Mouse (Mus musculus) midbrain, embryonic 16.5 days (tissue): Measurements from ENCODE around the gene Nol3. TPM values are rescaled to one million over a fixed set of nuclear protein-coding genes. Genes with fewer than 3 reads are reported as not detected.

ENCODE experiments used
- ATAC-seq: fragments of 200-750 bp; cut with Nextera tagmentation; 2 replicates; pipeline ENCODE4 v1.8.0; 2017; ENCODE audit warnings: moderate TSS enrichment
- H3K27ac ChIP-seq: fragments of 300-500 bp; sonication (generic); 2 replicates; pipeline ENCODE4 v1.5.1; 2014; ENCODE audit warnings: mild to moderate bottlenecking, low read length, mixed read lengths
- H3K27me3 ChIP-seq: fragments of 300-500 bp; sonication (generic); 2 replicates; pipeline ENCODE4 v1.6.1; 2014; ENCODE audit warnings: low read depth, low read length, mixed read lengths; ENCODE audit not compliant: control insufficient read depth, insufficient read depth
- H3K36me3 ChIP-seq: fragments of 300-500 bp; sonication (generic); 2 replicates; pipeline ENCODE4 v1.6.1; 2014; ENCODE audit warnings: mild to moderate bottlenecking, low read length, moderate library complexity, mixed read lengths; ENCODE audit not compliant: control insufficient read depth, insufficient read depth
- H3K4me1 ChIP-seq: fragments of 300-500 bp; sonication (generic); 2 replicates; pipeline ENCODE4 v1.6.1; 2014; ENCODE audit warnings: mild to moderate bottlenecking, low read length, mixed read lengths; ENCODE audit not compliant: control insufficient read depth, insufficient read depth
- H3K4me2 ChIP-seq: fragments of 300-500 bp; sonication (generic); 2 replicates; pipeline ENCODE4 v1.6.1; 2014; ENCODE audit warnings: mild to moderate bottlenecking, low read length, mixed read lengths
- H3K4me3 ChIP-seq: fragments of 300-500 bp; sonication (generic); 2 replicates; pipeline ENCODE4 v1.5.1; 2014; ENCODE audit warnings: low read depth, mild to moderate bottlenecking, low read length, moderate library complexity, mixed read lengths
- H3K9ac ChIP-seq: fragments of 300-500 bp; sonication (generic); 2 replicates; pipeline ENCODE4 v1.6.1; 2014; ENCODE audit warnings: low read depth, low read length, mixed read lengths
- H3K9me3 ChIP-seq: fragments of 300-500 bp; sonication (generic); replicated peaks from 2 replicates; pipeline ENCODE4 v1.6.1; 2014; ENCODE audit warnings: mild to moderate bottlenecking, low read length, mixed read lengths; ENCODE audit not compliant: control insufficient read depth, poor library complexity, severe bottlenecking
- WGBS: fragments of 180-500 bp; shearing (Covaris S2); extraction: QIAGEN DNeasy Blood & Tissue Kit; methylation state at CpG from one replicate; pipeline ENCODE4 v1.1.7; 2014; 5-methylcytosine and 5-hydroxymethylcytosine counted together
- polyA plus RNA-seq: library from polyadenylated mRNA; unstranded; fragments of >200 nt; fragmentation: Nextera tagmentation; extraction: Ambion mirVana; gene quantifications from 2 replicates; pipeline ENCODE4 v1.2.1, GENCODE M21; 2015

The Nol3 gene
- polyA plus RNA-seq, 1 experiment from 2014 or later, result 4.5 TPM

DNA sequence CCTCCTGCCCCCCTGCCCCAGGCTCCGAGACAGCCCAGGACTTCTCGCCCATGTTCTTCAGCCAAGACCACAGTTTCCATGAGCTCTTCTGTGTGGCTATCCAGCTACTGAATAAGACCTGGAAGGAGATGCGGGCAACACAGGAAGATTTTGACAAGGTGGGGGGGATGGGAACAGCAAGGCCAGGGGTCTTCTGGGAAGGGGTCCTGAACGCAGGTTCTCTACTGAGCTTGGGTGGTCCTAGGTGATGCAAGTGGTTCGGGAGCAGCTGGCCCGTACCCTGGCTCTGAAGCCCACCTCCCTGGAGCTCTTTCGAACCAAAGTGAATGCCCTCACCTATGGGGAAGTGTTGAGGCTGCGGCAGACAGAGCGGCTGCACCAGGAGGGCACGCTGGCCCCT is 32.5 kb downstream of the Nol3 start:
- Histone ChIP-seq H3K4me3 (no peak overlapping the region), H3K9me3 (no peaks in the 10 kb centered on the region), H3K27me3 (no peaks in the 10 kb centered on the region), H3K27ac (no peak overlapping the region), H3K4me2 (no peak overlapping the region), H3K36me3 (peaks cover 34% of the 10 kb centered on the region), H3K4me1 (peaks cover 10% of the 10 kb centered on the region), H3K9ac (no peak overlapping the region)
- 94% methylated on average over 10 of the region's 10 CpGs for WGBS
- no peak for ATAC-seq

DNA sequence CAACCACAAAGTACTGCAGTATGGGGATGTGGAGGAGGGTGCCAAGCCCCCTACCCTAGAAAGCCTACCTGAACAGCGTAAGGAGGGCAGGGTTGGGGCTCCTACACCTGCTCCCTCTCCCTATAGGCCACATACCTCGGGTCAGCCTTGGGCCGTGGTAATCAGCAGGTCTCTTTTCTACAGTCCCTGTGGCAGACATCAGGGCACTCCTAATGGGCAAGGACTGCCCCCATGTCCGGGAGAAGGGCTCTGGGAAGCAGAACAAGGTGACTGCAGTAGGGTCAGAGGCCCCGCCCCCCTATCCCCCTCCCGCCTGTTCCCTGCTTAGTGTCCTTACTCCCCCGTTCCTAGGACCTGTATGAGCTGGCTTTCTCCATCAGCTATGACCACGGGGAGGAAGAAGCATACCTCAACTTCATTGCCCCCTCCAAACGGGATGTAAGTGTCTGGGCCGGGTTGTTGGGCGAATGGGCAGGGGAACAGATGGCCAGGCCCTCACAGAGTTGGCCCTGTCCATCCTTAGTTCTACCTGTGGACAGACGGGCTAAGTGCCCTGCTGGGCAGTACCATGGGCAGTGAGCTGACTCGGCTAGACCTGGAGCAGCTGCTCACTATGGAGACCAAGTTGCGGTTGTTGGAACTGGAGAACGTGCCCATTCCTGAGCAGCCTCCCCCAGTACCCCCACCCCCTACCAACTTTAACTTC is 33.4 kb downstream of the Nol3 start:
- peaks cover 34% of the 10 kb centered on the region for H3K36me3 ChIP-seq
- H3K4me3 ChIP-seq, result no peak overlapping the region
- 82% methylated on average over 15 of the region's 15 CpGs for WGBS
- no peak overlapping the region for H3K9ac ChIP-seq
- H3K27ac ChIP-seq, result no peak overlapping the region
- no peaks in the 10 kb centered on the region for H3K27me3 ChIP-seq
- no peaks in the 10 kb centered on the region for H3K9me3 ChIP-seq
- no peak overlapping the region for H3K4me2 ChIP-seq
- peaks cover 10% of the 10 kb centered on the region for H3K4me1 ChIP-seq
- ATAC-seq, result no peak

GRCm38 (mm10) chr8:105310118-105310517 is 34.2 kb downstream of the Nol3 start:
- Histone ChIP-seq H3K27me3 (no peaks in the 10 kb centered on the region), H3K4me3 (no peak overlapping the region), H3K36me3 (peaks cover 30% of the 10 kb centered on the region), H3K9ac (no peak overlapping the region), H3K27ac (no peak overlapping the region), H3K4me1 (peaks cover 10% of the 10 kb centered on the region), H3K9me3 (no peaks in the 10 kb centered on the region), H3K4me2 (no peak overlapping the region)
- WGBS, result 86% methylated on average over 8 of the region's 8 CpGs
- ATAC-seq, result no peak

- H3K27ac ChIP-seq, result no peak overlapping the region
- H3K4me2 ChIP-seq, result no peak overlapping the region
- no peak overlapping the region for H3K9ac ChIP-seq
- H3K27me3 ChIP-seq, result no peaks in the 10 kb centered on the region
- WGBS, result 83% methylated on average over 1 of the region's 1 CpGs
- no peaks in the 10 kb centered on the region for H3K9me3 ChIP-seq
- H3K4me1 ChIP-seq, result no peaks in the 10 kb centered on the region
- H3K36me3 ChIP-seq, result peaks cover 34% of the 10 kb centered on the region
- ATAC-seq, result no peak
- H3K4me3 ChIP-seq, result no peak overlapping the region
Measured at GRCm38 (mm10) chr8:105311718-105312117, 35.8 kb downstream of the Nol3 start.

GRCm38 (mm10) chr8:105312891-105313481 is 37.0 kb downstream of the Nol3 start:
- Histone ChIP-seq H3K9ac (no peak overlapping the region), H3K36me3 (peaks cover 24% of the 10 kb centered on the region), H3K9me3 (no peaks in the 10 kb centered on the region), H3K4me1 (no peaks in the 10 kb centered on the region), H3K4me3 (no peak overlapping the region), H3K27me3 (no peaks in the 10 kb centered on the region), H3K4me2 (no peak overlapping the region), H3K27ac (no peak overlapping the region)
- ATAC-seq, result no peak
- 93% methylated on average over 8 of the region's 8 CpGs for WGBS

DNA sequence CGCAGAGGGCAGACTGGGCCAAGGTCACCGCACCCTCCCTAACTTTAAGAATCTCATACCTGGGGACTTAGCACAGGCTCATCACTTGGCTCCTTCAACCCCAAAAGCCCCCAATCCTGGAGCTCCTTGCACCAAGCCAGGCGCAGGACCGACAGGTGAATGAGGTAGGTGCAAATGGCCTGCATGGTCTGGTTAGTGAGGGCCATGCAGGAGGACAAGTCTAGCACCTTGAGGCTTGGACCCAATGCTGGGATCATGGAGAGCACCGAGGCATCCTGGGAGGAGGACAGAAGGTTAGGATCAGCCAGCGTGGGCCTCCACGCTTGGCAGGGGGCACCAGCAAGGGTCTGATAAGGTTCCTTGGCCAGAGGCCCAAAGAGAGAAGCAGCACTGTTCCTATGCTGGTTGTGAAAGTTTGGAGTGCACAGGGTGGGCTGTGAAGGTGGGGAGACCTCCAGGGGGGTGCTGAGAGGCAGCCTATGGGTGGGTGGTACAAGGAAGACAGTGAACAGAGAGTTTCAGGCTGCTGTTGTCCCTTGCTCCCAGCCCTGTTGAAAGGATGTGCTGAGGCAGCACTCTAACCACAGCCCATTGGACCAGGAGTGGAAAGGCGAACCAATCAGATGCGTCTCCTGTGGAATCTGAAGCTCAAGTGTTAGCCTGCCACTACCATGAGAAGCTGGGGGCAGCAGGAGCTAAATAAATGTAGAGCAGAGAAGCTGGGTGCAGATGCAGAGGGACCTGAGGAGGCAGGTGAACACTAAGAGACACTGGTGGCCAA is 37.9 kb downstream of the Nol3 start:
- peaks cover 22% of the 10 kb centered on the region for H3K36me3 ChIP-seq
- WGBS, result 85% methylated on average over 9 of the region's 9 CpGs
- no peak for ATAC-seq
- no peaks in the 10 kb centered on the region for H3K9me3 ChIP-seq
- H3K4me1 ChIP-seq, result no peaks in the 10 kb centered on the region
- H3K27ac ChIP-seq, result no peak overlapping the region
- H3K4me3 ChIP-seq, result no peak overlapping the region
- H3K4me2 ChIP-seq, result no peak overlapping the region
- no peaks in the 10 kb centered on the region for H3K27me3 ChIP-seq
- H3K9ac ChIP-seq, result no peak overlapping the region

- WGBS, result 94% methylated on average over 18 of the region's 18 CpGs
- no peak for ATAC-seq
- Histone ChIP-seq H3K9ac (no peak overlapping the region), H3K4me3 (no peak overlapping the region), H3K36me3 (peaks cover 20% of the 10 kb centered on the region), H3K4me1 (no peaks in the 10 kb centered on the region), H3K27ac (no peak overlapping the region), H3K9me3 (no peaks in the 10 kb centered on the region), H3K27me3 (no peaks in the 10 kb centered on the region), H3K4me2 (no peak overlapping the region)
Measured at GRCm38 (mm10) chr8:105315073-105315769, 39.3 kb downstream of the Nol3 start.

DNA sequence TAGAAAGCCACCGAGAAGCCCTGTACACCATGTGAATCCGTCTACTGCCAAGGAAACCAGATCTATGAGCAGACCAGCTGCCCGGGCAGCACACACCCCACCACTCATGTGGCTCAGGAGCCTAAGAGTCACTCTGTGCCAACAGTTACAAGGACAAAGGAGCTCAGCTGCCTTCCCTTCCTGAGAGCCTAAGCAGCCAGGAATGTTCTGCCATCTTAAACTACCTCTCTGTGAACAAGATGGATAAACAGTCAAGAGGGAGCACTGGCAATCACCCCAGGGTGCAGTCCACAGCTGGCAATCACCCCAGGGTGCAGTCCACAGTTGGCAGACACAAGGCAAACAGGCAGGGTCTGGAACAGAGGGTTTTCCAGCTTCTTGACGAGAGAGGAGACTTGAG is 42.0 kb downstream of the Nol3 start:
- Histone ChIP-seq H3K4me1 (no peaks in the 10 kb centered on the region), H3K27ac (no peak overlapping the region), H3K27me3 (no peaks in the 10 kb centered on the region), H3K4me3 (no peak overlapping the region), H3K9ac (no peak overlapping the region), H3K9me3 (no peaks in the 10 kb centered on the region), H3K4me2 (no peak overlapping the region), H3K36me3 (peaks cover 15% of the 10 kb centered on the region)
- no peak for ATAC-seq
- WGBS, result 96% methylated on average over 4 of the region's 4 CpGs
